Mouse (Mus musculus) layer of hippocampus, adult 11-12 months (tissue): ENCODE measurements around the gene Xpr1.

ENCODE experiments used
- DNase-seq: peaks from one replicate; pipeline ENCODE4 v3.0.0; 2022; ENCODE audit warnings: low spot score

Xpr1 gene

GRCm38 (mm10) chr1:155229464-155230411 is 187.5 kb downstream of the Xpr1 start:
- no peak for DNase-seq
